ENCODE assay signal across 9 mouse cellular contexts in genomic region chr10:84056323-84057169, GRCm38 (mm10).
DNase-seq lines count a peak whose midpoint lies in the region; ATAC-seq and TF ChIP-seq lines count a peak whose summit lies in the region.
"Had no signal": no experiment of that assay in that cellular context is flagged by ENCODE, and none has a peak within 500 bp of the region (broad histone marks: within the 10 kb centered on the region; RNA-seq: fewer than 3 reads in every experiment).

No protein-coding gene starts in this region.

- ATAC-seq in lung, embryonic 14.5 days (ENCODE audit: insufficient read depth): no peak
- no peak for ATAC-seq in hindbrain, embryonic 12.5 days (ENCODE audit: low FRiP score)

- 76% methylated on average over 14 of the region's 14 CpGs for WGBS in lung, embryonic 14.5 days
- 90% methylated on average over 14 of the region's 14 CpGs for WGBS in hindbrain, embryonic 12.5 days

- H3K4me2 ChIP-seq in lung, embryonic 14.5 days: no peak overlapping the region
- no peak overlapping the region for H3K4me2 ChIP-seq in hindbrain, embryonic 12.5 days (replicated peaks)
- H3K4me2 ChIP-seq: hindbrain, embryonic 15.5 days had no signal

- H3K27ac ChIP-seq in lung, embryonic 14.5 days (ENCODE audit: low read depth): no peak overlapping the region
- H3K27ac ChIP-seq in hindbrain, embryonic 12.5 days: no peak overlapping the region
- H3K27ac ChIP-seq: hindbrain, embryonic 15.5 days had no signal

- H3K9ac ChIP-seq in lung, embryonic 14.5 days: no peak overlapping the region
- no peak overlapping the region for H3K9ac ChIP-seq in hindbrain, embryonic 12.5 days
- H3K9ac ChIP-seq: hindbrain, embryonic 15.5 days had no signal

- H3K4me3 ChIP-seq in lung, embryonic 14.5 days (ENCODE audit: low read depth, low read length): no peak overlapping the region
- no peak overlapping the region for H3K4me3 ChIP-seq in hindbrain, embryonic 12.5 days
- H3K4me3 ChIP-seq: hindbrain, embryonic 15.5 days had no signal

- no peaks in the 10 kb centered on the region for H3K36me3 ChIP-seq in lung, embryonic 14.5 days (ENCODE audit: insufficient read depth)
- H3K36me3 ChIP-seq in hindbrain, embryonic 12.5 days: no peaks in the 10 kb centered on the region
- H3K36me3 ChIP-seq: hindbrain, embryonic 15.5 days had no signal

- peak; percentile 28 to 46 for DNase-seq in cerebellum, postnatal 14 days
- DNase-seq in cerebellum, postnatal 4 days (ENCODE audit: low spot score in 2 of 2): no peak
- DNase-seq in lung, embryonic 14.5 days: peak; percentile 48
- DNase-seq in lung, postnatal 4 days: no peak
- peak; percentile 67 for DNase-seq in fibroblast of lung, adult 2 months (ENCODE audit: low read depth)
- peak; percentile 11 for DNase-seq in mesoderm, embryonic 11.5 days (ENCODE audit: low read depth, low spot score)
- DNase-seq in thymus, adult 18-20 months: no peak

- H3K4me1 ChIP-seq in lung, embryonic 14.5 days (ENCODE audit: insufficient read depth): peaks cover 17% of the 10 kb centered on the region
- H3K4me1 ChIP-seq in hindbrain, embryonic 12.5 days: peaks cover 34% of the 10 kb centered on the region

- H3K9me3 ChIP-seq in lung, embryonic 14.5 days (ENCODE audit: low read depth, low read length): no peaks in the 10 kb centered on the region
- no peaks in the 10 kb centered on the region for H3K9me3 ChIP-seq in hindbrain, embryonic 12.5 days (replicated peaks)
- H3K9me3 ChIP-seq: hindbrain, embryonic 15.5 days had no signal

- no peak for TF ChIP-seq CTCF in lung, embryonic 14.5 days (IDR thresholded peaks at IDR 0.05; ENCODE audit: low read depth)

- H3K27me3 ChIP-seq in lung, embryonic 14.5 days (ENCODE audit: insufficient read depth, low read length): no peaks in the 10 kb centered on the region
- H3K27me3 ChIP-seq in hindbrain, embryonic 12.5 days: no peaks in the 10 kb centered on the region
- H3K27me3 ChIP-seq: hindbrain, embryonic 15.5 days had no signal

Comparison
In these comparisons a context has a peak if more than half of its experiments do, and no peak if none do; other contexts are left out.
1. DNase-seq: peak in cerebellum, postnatal 14 days (2 of 2), lung, embryonic 14.5 days (single experiment), fibroblast of lung, adult 2 months (single experiment) and mesoderm, embryonic 11.5 days (single experiment); none in cerebellum, postnatal 4 days (0 of 2), lung, postnatal 4 days (0 of 2) and thymus, adult 18-20 months (0 of 2).